Mouse (Mus musculus) large intestine, adult 2 months (tissue): Measurements from ENCODE around the gene Prdm16. TPM values are rescaled to one million over a fixed set of nuclear protein-coding genes. Genes with fewer than 3 reads are reported as not detected.

Source experiments
- DNase-seq: peaks from one replicate; pipeline ENCODE4 v3.0.0-alpha.2; 2012; ENCODE audit warnings: low read depth, low spot score
- WGBS: fragments of 180-500 bp; shearing (Covaris S2); methylation state at CpG from one replicate; pipeline ENCODE4 v1.1.7; 2018; 5-methylcytosine and 5-hydroxymethylcytosine counted together
- polyA plus RNA-seq: library from polyadenylated mRNA; depleted of rRNA; stranded (reverse); fragments of >200 nt; gene quantifications from 2 replicates; pipeline ENCODE4 v1.2.3, GENCODE M21; 2012

The Prdm16 gene
- polyA plus RNA-seq, 1 experiment: 2.7 TPM

- WGBS: 67% methylated on average over 4 of the region's 4 CpGs
- no peak for DNase-seq
Measured at GRCm38 (mm10) chr4:154402948-154403347, 233.7 kb downstream of the Prdm16 start.

- no peak for DNase-seq
- WGBS: 43% methylated on average over 10 of the region's 10 CpGs
Measured at GRCm38 (mm10) chr4:154401982-154402932, 234.4 kb downstream of the Prdm16 start.

- WGBS: 38% methylated on average over 5 of the region's 5 CpGs
- no peak for DNase-seq
Measured at GRCm38 (mm10) chr4:154401379-154401778, 235.3 kb downstream of the Prdm16 start.

GRCm38 (mm10) chr4:154400256-154401171 lies 236.2 kb downstream of the Prdm16 start:
- no peak for DNase-seq
- WGBS: 42% methylated on average over 24 of the region's 24 CpGs

- no peak for DNase-seq
- WGBS: 88% methylated on average over 11 of the region's 11 CpGs
Measured at GRCm38 (mm10) chr4:154399634-154400033, 237.0 kb downstream of the Prdm16 start.

- WGBS: 84% methylated on average over 14 of the region's 14 CpGs
- no peak for DNase-seq
Measured at GRCm38 (mm10) chr4:154396652-154397301, 239.9 kb downstream of the Prdm16 start.

DNA sequence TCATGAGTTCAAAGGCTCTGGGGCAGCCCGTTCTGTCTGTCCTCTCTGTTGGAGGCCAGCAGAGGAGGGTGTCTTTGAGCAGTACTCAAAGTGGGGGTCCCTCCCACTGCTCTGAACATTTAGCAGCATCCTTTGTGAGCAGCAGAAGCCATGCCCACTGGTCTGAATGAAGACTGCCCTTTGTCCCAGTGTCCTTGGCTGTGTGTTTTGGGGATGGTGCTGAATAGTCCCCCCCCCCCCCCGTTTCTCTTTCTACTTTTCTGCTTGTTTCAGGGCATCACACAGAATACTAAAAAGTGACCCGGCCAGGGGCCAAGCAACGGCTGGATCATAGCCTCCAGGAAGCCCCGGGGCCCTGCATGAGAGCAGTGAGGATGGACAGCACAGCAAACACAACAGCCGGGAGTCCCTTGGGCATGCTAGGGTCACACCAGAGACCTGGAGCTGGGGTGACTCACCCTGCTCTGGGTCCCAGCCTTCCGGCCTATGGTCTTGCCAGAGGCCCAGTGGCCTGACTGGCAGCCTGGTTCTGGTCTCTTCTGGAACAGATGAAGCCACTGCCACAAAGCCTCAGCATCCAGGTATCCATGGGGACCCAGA lies 242.4 kb downstream of the Prdm16 start:
- DNase-seq: no peak
- 72% methylated on average over 7 of the region's 7 CpGs for WGBS

DNA sequence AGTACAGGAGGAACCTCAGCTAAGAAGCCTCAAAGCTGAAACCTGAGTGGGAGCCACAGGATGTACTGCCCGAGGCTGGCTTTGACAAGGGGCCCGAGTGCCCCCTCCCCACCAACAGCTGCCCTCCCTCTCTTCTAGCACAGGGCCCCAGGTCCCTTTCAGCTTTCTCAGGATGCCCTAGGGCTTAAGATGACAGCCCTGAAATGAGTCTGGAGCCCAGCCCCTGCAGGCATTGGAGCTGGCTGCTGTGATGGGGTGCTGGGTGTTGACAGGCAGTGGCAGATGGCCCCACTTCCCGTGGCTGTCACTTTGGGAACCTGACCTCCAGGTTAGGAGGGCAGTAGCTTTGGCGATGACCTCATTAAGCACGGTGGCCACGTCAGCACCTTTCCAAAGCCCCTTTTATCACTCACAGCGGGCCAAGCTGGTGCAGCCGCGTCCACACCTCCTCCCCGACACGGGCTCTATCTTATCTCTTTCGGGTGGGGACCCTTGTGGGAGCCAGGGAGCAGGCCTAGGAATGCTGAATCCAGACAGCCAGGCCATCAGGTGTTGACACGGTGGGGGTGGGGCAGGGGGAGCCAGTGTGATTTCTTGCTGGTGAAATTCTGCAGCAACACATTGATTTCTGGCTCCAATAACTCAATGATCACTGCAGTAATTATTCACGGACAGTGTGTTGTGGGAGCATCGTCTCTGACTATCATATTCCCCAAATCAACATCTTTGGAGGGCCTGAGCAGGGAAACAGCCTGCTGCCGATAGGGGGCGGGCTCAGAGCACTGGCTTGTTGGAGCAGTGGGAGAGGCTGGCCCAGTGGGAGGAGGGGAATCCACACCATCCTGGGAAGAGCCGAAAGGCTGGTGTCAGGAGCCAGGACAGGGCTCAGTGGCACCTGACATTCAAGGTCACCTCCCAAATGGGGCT lies 243.2 kb downstream of the Prdm16 start:
- DNase-seq: no peak
- 32% methylated on average over 18 of the region's 18 CpGs for WGBS

- 33% methylated on average over 1 of the region's 1 CpGs for WGBS
- no peak for DNase-seq
Measured at GRCm38 (mm10) chr4:154392641-154393040, 244.0 kb downstream of the Prdm16 start.

DNA sequence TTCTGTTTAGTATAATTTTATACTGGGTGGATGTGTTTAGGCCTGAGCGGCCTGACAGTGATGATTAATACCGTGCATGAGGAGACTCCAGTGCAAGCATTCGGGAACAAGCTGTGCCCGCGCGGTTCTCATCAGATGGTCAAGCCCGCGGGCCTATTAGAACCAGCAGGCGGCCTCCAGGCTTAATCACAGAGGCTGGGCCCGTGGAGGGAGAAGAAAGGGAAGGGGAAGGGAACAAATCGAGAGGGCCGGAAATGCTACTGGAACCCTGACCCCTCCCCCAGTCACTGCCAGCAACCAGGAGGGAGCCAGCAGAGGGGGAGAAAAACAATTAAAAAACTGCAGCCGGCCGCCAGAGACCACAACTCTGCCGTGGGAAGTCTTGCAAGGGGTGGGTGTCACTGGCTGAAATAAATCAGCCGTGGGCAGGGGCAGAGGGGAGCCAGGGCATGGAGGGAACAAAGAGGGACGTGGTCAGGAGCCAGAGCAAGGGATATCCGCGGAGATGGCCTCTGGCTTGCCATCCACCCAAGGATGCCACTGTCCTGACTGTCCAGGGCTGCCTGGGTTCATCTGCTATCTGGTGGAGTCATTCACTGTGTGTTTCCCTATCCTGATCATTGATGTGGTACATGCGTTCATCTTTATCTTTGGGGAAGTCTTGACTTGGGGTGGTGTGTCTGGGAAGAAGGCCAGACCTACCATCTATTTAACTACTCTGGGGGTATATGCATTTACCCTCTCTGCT lies 246.2 kb downstream of the Prdm16 start:
- DNase-seq: no peak
- 51% methylated on average over 20 of the region's 20 CpGs for WGBS

DNA sequence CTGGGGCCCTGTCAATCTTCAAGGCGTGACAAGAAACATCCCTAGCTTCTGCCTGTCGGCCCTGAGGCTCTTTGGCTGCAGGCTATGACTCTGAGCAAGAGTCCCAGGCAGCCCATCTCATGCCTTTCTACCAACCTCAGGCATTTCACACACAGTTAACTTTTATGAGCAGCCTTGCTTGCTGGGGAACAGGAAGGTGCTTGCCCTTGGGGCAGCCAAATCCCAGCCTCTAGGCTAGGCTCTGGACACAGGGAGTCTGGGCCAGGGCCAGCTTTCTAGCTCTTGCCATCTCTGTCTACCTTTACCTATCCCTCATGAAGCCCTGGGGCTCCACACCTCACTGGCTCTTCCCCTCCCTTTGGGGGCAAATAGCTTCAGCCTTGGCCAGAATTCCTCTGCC lies 247.0 kb downstream of the Prdm16 start:
- no peak for DNase-seq
- 83% methylated on average over 2 of the region's 2 CpGs for WGBS

DNA sequence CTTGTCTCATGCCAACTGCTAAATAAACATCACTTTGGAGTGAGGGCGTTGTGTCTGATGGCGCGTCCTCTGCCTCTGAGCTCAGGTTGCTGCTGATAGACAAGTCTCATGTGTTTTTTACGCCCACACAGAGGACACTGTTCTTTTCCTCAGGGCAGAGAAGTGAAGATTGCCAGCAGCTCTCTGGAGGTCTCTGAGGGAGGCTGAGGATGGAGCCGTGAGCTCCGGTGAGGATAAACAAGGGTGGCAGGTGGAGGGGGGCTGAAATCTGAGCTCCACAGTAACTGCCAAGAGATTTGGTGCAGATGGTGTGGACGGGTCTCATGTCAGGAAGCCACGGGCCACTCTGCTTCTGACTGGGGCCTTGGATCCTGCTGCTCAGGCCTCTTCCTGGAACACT lies 249.9 kb downstream of the Prdm16 start:
- no peak for DNase-seq
- WGBS: 63% methylated on average over 8 of the region's 8 CpGs

GRCm38 (mm10) chr4:154385918-154386317 lies 250.8 kb downstream of the Prdm16 start:
- WGBS: 64% methylated on average over 2 of the region's 2 CpGs
- no peak for DNase-seq

DNA sequence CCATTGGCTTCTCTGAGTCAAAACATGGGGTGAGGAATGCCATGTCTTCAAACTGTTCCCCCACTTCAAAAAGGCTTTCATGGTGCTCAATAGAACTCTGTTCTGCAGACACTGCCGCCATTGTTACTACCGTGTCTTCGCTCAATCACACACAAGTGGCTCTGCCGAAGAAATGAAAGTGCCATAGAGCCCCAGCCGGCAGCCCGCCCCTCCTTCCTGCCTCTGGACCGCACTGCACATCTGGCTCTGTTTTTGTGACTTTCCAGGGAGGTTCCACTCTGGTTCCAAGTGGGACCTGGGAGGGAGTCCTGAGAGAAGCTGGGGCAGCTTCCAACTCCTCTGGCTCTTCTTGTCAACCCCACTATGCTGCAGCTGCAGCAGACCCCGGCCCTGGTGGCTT lies 251.5 kb downstream of the Prdm16 start:
- WGBS: 70% methylated on average over 8 of the region's 8 CpGs

DNA sequence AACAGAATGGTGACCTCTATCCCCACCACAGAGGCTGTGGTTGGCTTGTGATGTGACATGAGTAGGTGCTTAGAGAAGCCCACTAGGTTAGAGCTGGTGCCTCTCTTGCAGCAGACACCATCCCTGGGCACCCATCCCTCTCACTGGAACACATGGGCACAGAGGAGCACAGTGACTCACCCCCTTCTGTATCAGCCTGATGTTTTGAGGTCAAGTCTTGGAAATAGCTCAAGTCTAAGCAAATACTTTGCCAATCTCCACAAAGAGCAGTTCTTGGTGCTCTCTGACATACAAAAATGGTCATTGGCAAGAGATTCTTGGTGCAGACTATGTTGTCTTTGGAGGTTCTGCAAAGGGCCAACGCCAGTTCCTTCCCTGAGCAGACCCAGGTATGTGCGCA lies 257.8 kb downstream of the Prdm16 start:
- no peak for DNase-seq
- WGBS: 90% methylated on average over 2 of the region's 2 CpGs

More for the DNA sequence above, 251.5 kb downstream of the Prdm16 start:
- no peak for DNase-seq

GRCm38 (mm10) chr4:154375939-154376625 lies 260.6 kb downstream of the Prdm16 start:
- WGBS: 39% methylated on average over 10 of the region's 10 CpGs
- no peak for DNase-seq

- WGBS: 63% methylated on average over 13 of the region's 13 CpGs
- DNase-seq: no peak
Measured at GRCm38 (mm10) chr4:154371542-154372247, 265.0 kb downstream of the Prdm16 start.
